Mouse (Mus musculus) forebrain, embryonic 16.5 days (tissue): ENCODE data around the gene Prss36. TPM values are rescaled to one million over a fixed set of nuclear protein-coding genes. Genes with fewer than 3 reads are reported as not detected.
"Not testable (repeated sequence)": the region's sequence is repeated elsewhere in the genome, so short reads cannot be mapped to it uniquely, and the experiment has no call there.

ENCODE experiments used
- ATAC-seq: fragments of 200-750 bp; cut with Nextera tagmentation; 2 replicates; pipeline ENCODE4 v1.8.0; 2017; ENCODE audit warnings: mild to moderate bottlenecking, moderate library complexity
- H3K27ac ChIP-seq: fragments of 300-500 bp; sonication (generic); 2 replicates; pipeline ENCODE4 v1.5.1; 2014; ENCODE audit warnings: low read length, control low read depth
- H3K27me3 ChIP-seq: fragments of 300-500 bp; sonication (generic); replicated peaks from 2 replicates; pipeline ENCODE4 v1.6.1; 2014; ENCODE audit warnings: low read length; ENCODE audit not compliant: control insufficient read depth, insufficient read depth
- H3K36me3 ChIP-seq: fragments of 300-500 bp; sonication (generic); 2 replicates; pipeline ENCODE4 v1.6.1; 2014; ENCODE audit not compliant: control insufficient read depth, insufficient read depth
- H3K4me1 ChIP-seq: fragments of 300-500 bp; sonication (generic); replicated peaks from 2 replicates; pipeline ENCODE4 v1.6.1; 2014; ENCODE audit warnings: low read length; ENCODE audit not compliant: control insufficient read depth, insufficient read depth
- H3K4me2 ChIP-seq: fragments of 300-500 bp; sonication (generic); 2 replicates; pipeline ENCODE4 v1.6.1; 2014; ENCODE audit warnings: mild to moderate bottlenecking, low read length, control low read depth
- H3K4me3 ChIP-seq: fragments of 300-500 bp; sonication (generic); replicated peaks from 2 replicates; pipeline ENCODE4 v1.5.1; 2014; ENCODE audit warnings: mild to moderate bottlenecking, low read length, control low read depth
- H3K9ac ChIP-seq: fragments of 300-500 bp; sonication (generic); replicated peaks from 2 replicates; pipeline ENCODE4 v1.6.1; 2014; ENCODE audit warnings: low read depth, low read length, control low read depth
- H3K9me3 ChIP-seq: fragments of 300-500 bp; sonication (generic); 2 replicates; pipeline ENCODE4 v1.6.1; 2016; ENCODE audit warnings: low read length; ENCODE audit not compliant: control insufficient read depth
- WGBS: fragments of 180-500 bp; shearing (Covaris S2); extraction: QIAGEN DNeasy Blood & Tissue Kit; methylation state at CpG from one replicate; pipeline ENCODE4 v1.1.7; 2014; 5-methylcytosine and 5-hydroxymethylcytosine counted together
- polyA plus RNA-seq: library from polyadenylated mRNA; unstranded; fragments of >200 nt; fragmentation: Nextera tagmentation; extraction: Ambion mirVana; gene quantifications from 2 replicates; pipeline ENCODE4 v1.2.1, GENCODE M21; 2015

The Prss36 gene
- polyA plus RNA-seq, 1 experiment from 2014 or later: 13.2 TPM

GRCm38 (mm10) chr7:127967922-127968828, 21.6 kb upstream of the Prss36 start:
- Histone ChIP-seq H3K9ac (peak overlapping the region; percentile 93), H3K4me2 (peak overlapping the region; percentile 80), H3K27ac (peak overlapping the region; percentile 97), H3K36me3 (peaks cover 23% of the 10 kb centered on the region), H3K9me3 (no peaks in the 10 kb centered on the region), H3K27me3 (no peaks in the 10 kb centered on the region), H3K4me1 (peaks cover 22% of the 10 kb centered on the region), H3K4me3 (peak overlapping the region; percentile 93)
- whole genome bisulfite sequencing: under 1% methylated on average over 40 of the region's 42 CpGs
- peak; percentile 24; the same call in 1 of the 2 replicates for ATAC-seq

- under 1% methylated on average over 86 of the region's 92 CpGs for WGBS
These were observed 20.7 kb upstream of the Prss36 start, which contains the start of gene Fus for GRCm38 (mm10) chr7:127967004-127967921. Gene Fus, plus strand, starts transcription at chr7:127967457.

GRCm38 (mm10) chr7:127966371-127966918, 19.9 kb upstream of the Prss36 start:
- Histone ChIP-seq H3K9ac (peak overlapping the region; percentile 93), H3K4me2 (peak overlapping the region; percentile 56), H3K36me3 (peaks cover 10% of the 10 kb centered on the region), H3K4me3 (peak overlapping the region; percentile 93), H3K4me1 (peaks cover 22% of the 10 kb centered on the region), H3K27ac (peak overlapping the region; percentile 97), H3K27me3 (no peaks in the 10 kb centered on the region), H3K9me3 (no peaks in the 10 kb centered on the region)
- WGBS: 10% methylated on average over 10 of the region's 10 CpGs
- no peak for ATAC-seq

More at GRCm38 (mm10) chr7:127967004-127967921, 20.7 kb upstream of the Prss36 start, which contains the start of gene Fus:
- H3K36me3 ChIP-seq: peaks cover 15% of the 10 kb centered on the region
- peak; percentile 94 for ATAC-seq
- H3K27ac ChIP-seq: peak within 1 kb of the TSS; percentile 97
- peak within 1 kb of the TSS; percentile 80 for H3K4me2 ChIP-seq
- H3K4me3 ChIP-seq: peak within 1 kb of the TSS; percentile 93
- no peaks in the 10 kb centered on the region for H3K27me3 ChIP-seq
- peaks cover 22% of the 10 kb centered on the region for H3K4me1 ChIP-seq
- H3K9me3 ChIP-seq: no peaks in the 10 kb centered on the region
- peak within 1 kb of the TSS; percentile 93 for H3K9ac ChIP-seq

- Histone ChIP-seq H3K4me2 (no peak overlapping the region), H3K27me3 (no peaks in the 10 kb centered on the region), H3K36me3 (no peaks in the 10 kb centered on the region), H3K9ac (no peak overlapping the region), H3K4me1 (no peaks in the 10 kb centered on the region), H3K9me3 (no peaks in the 10 kb centered on the region), H3K4me3 (no peak overlapping the region), H3K27ac (no peak overlapping the region)
- WGBS: 55% methylated on average over 5 of the region's 5 CpGs
- ATAC-seq: no peak
These were observed 12.8 kb upstream of the Prss36 start for GRCm38 (mm10) chr7:127959364-127959763.

GRCm38 (mm10) chr7:127952864-127953581, 6.5 kb upstream of the Prss36 start:
- Histone ChIP-seq H3K9me3 (no peaks in the 10 kb centered on the region), H3K36me3 (no peaks in the 10 kb centered on the region), H3K9ac (no peak overlapping the region), H3K27ac (no peak overlapping the region), H3K4me1 (no peaks in the 10 kb centered on the region), H3K4me3 (no peak overlapping the region), H3K27me3 (no peaks in the 10 kb centered on the region), H3K4me2 (no peak overlapping the region)
- ATAC-seq: no peak
- WGBS: 45% methylated on average over 13 of the region's 13 CpGs

GRCm38 (mm10) chr7:127944614-127945013, 1.9 kb downstream of the Prss36 start:
- WGBS: 12% methylated on average over 23 of the region's 23 CpGs
- no peak for ATAC-seq
- H3K36me3 ChIP-seq: no peaks in the 10 kb centered on the region
- H3K4me1 ChIP-seq: no peaks in the 10 kb centered on the region
- no peak overlapping the region for H3K27ac ChIP-seq
- no peaks in the 10 kb centered on the region for H3K9me3 ChIP-seq
- H3K27me3 ChIP-seq: peaks cover 11% of the 10 kb centered on the region
- no peak overlapping the region for H3K9ac ChIP-seq
- H3K4me2 ChIP-seq: no peak overlapping the region
- no peak overlapping the region for H3K4me3 ChIP-seq

- 60% methylated on average over 2 of the region's 2 CpGs for WGBS
- not testable (repeated sequence) for H3K27ac ChIP-seq, H3K9ac ChIP-seq, H3K36me3 ChIP-seq, H3K9me3 ChIP-seq, H3K4me2 ChIP-seq, H3K4me3 ChIP-seq, ATAC-seq, H3K4me1 ChIP-seq
- peaks cover 11% of the 10 kb centered on the region for H3K27me3 ChIP-seq
These were observed 4.4 kb downstream of the Prss36 start for GRCm38 (mm10) chr7:127942097-127942496.

GRCm38 (mm10) chr7:127936216-127936884, 10.2 kb downstream of the Prss36 start:
- ATAC-seq: no peak
- Histone ChIP-seq H3K9ac (peak overlapping the region; percentile 91), H3K4me1 (peaks cover 14% of the 10 kb centered on the region), H3K9me3 (no peaks in the 10 kb centered on the region), H3K27ac (no peak overlapping the region), H3K4me2 (peak overlapping the region; percentile 90), H3K27me3 (no peaks in the 10 kb centered on the region), H3K4me3 (peak overlapping the region; percentile 84), H3K36me3 (no peaks in the 10 kb centered on the region)
- WGBS: 57% methylated on average over 18 of the region's 18 CpGs
